Mouse (Mus musculus) kidney, adult 8-10 months (tissue): ENCODE data around the gene Myo15b.

ENCODE experiments used
- DNase-seq, 2 experiments: peaks; one replicate each; pipeline ENCODE4 v3.0.0; 2022

Myo15b gene

DNA sequence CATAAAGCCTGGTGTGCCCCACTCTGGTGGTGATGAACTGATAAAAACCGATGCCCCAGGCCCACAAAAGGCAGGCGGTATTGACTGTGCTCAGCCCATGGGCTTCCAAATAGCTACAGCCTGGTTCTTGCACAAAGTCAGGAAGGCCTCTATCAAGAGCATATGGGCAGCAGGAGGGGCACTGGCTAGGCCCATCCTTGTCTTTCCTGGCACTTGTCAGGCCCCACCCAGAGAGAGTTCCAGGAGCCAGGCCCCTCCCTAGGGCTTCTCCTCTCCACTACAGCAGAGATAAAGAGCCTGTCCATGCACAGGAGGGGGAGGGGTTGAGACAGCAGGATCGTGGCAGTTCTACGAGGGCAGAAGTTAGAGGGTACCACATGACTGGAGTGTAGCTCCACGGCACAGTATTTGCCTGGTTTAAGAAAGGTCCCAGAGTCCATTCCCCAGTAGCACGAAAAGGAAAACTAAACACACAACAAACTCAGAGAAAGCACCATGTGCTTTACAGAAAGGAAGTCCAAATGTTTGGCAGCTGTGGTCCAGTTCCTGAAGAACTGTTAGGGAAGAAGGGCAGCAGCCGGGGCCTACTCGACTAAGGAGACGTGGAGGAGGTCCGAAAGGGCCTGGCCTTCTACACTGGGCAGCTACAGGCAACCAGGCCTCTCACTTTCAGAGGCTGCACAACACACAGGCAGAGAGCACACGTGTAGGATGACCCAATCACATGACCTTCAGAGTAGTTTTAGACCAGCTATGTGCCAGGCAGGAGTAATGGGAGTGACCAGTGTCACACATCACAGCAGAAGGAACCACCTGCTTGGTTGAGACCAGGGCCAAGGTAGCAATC lies 45.4 kb downstream of the Myo15b start:
- no peak for DNase-seq

DNA sequence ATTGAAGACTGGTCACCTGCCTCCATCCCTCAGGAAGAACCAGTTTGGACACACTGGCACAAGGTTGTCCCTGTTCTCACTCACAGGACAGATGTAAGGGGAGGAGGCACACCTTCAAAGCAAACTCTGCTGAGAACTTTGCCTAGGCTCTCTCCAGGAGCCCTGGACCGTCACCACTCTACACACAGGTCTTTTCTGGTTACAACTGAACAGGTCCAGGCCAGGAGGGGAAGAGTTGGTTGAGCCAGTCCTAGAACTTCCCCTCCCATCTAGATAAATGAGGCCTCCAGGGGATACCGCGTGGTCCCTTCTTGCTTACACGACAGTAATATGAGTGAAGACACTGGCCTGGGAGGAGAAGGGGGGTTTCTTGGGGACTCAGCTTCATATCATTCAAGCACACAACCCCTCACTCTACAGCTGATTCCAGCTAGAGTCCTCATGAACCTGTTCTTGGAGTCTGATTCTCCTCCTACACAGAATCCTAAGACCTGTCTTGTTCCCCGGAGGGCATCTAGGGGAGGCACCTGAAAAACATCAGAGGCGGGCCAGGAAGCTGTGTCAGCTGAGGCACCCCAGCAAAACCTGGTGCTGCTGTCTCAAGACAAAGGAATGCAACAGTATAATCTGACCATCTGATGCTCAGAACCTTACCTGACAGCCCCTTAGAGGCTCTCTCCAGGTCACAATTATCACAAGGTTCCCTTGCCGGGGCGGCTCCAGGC lies 46.2 kb downstream of the Myo15b start:
- DNase-seq = no peak

DNA sequence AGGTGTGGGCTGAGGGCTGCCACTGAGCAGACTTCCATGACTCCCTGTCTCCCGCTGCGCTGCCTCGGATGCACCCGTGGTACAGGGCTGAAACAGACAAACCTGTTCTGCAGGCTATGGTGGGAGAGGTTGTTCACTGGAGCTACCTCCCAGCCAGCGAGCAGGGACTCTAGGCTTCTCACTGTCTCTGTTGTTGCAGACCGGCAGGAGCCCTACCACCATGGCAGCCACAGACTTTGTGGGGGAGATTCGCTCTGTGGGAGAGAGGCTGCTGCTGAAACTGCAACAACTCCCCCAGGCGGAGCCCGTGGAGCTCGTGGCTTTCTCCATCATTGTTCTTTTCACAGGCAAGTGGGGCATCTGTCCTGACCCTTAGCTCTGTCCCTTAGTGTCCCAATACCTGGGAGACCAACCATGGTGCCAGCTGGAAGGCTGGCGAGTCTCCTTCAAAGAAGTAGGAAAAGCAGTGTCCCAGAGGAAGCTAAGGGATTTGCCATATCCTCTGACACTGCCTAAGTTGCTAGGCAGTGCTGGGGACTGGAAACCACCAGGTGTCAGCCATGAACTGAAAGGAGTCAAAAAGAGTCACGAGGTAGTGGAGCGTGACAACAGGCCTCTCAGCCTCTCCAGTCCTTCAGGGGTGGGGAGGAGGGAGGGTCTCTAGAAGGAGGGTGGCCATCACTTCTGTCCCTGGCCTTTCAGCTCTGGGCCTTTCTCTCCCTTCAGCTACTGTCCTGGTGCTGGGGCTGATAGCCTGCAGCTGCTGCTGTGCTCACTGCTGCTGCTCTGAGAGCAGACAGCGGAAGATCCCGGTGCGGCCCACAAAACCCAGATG lies 47.0 kb downstream of the Myo15b start:
- no peak for DNase-seq

DNA sequence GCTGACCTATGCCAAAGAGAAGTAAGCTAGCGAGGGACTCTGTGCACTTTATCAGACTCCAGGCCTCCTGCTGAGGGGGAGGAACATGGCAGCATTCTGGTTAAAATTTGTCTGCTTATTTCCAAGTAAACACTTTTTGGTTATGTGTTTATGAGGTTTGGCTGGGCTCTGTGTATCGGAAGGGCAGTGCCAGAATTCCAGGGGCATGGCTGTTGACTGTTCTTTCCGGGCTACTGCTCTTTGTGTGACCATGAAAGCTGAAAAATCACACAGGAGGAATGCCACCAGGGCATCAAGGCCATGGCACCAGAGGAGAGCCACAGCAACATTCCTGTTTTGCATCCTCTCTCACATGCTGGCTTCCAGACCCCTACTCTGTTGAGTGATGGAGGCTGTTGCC lies 47.9 kb downstream of the Myo15b start:
- DNase-seq = peak; percentile 71 to 74

GRCm38 (mm10) chr11:115906521-115906920 lies 48.3 kb downstream of the Myo15b start:
- peak in 1 of 2 experiments; percentile 56 for DNase-seq

- DNase-seq = no peak
These were observed 52.9 kb downstream of the Myo15b start for GRCm38 (mm10) chr11:115911134-115911561.

DNA sequence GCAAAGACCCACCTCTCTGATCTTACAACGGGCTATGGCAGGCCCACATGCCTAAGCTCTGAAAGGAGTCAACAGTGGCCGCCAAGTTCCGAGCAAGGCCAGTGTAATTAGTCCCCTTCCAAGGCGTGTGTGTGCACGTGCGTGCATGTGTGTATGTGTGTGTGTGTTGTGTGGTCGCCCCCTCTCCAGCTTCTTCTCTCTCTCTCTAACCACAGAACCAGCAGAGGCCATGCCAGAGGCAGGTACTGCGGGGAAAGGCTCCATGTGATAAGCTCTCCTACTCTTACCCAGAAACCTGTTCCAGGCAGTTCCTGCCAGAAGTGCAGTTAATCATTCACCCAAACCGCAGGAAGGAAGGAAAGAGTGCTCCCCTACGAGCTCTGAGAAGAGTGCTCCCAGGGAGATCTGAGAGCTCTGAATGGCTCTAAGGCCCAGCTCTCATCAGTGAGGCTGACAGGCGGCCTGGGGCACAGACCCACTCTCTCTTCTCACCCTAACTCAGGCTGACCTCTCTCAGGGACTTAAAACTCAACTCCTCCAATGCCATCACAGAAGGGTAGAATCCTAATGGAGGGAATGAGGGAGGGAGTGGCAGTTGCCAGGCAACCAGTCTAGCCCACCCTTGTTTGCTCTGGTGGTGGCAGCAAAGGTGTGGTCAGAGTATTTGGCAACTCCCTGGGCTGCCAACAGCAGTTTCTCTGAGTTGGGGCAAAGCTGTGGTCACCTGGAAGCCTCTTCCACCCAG lies 53.6 kb downstream of the Myo15b start, which contains the start of gene Smim6:
TSS of gene Smim6 (plus strand) at position 386 of the 745 bp plus-strand sequence.
- peak; percentile 82 to 89 for DNase-seq

- no peak for DNase-seq
These were observed 58.4 kb downstream of the Myo15b start for GRCm38 (mm10) chr11:115916579-115916978.

- DNase-seq = no peak
These were observed 60.4 kb downstream of the Myo15b start for GRCm38 (mm10) chr11:115918637-115919036.

GRCm38 (mm10) chr11:115919073-115919472 lies 60.9 kb downstream of the Myo15b start:
- DNase-seq = no peak

GRCm38 (mm10) chr11:115920110-115920818 lies 62.1 kb downstream of the Myo15b start:
- peak; percentile 44 to 81 for DNase-seq

- DNase-seq = no peak
These were observed 63.8 kb downstream of the Myo15b start for GRCm38 (mm10) chr11:115921986-115922385.

GRCm38 (mm10) chr11:115929031-115929430 lies 70.8 kb downstream of the Myo15b start:
- DNase-seq = no peak

- no peak for DNase-seq
These were observed 71.6 kb downstream of the Myo15b start for GRCm38 (mm10) chr11:115929818-115930217.

DNA sequence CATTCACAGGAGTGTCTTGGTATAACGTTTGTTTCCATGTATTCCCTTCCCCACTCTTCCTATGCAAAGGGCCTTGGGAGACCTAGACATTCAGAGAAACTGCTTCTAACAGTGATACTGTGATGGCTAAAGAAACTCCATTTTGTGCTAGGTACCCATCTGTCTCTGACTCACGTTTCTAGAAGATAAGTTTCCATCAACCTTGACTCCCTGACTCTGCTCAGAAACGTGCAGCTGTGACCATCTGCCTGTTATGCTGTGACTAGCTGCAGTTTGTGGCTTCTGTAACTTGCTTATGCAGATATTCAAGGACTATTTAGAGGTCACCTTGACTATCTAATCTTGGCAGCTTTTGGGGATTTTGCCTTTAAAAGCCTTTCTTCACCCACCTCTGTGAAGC lies 73.0 kb downstream of the Myo15b start:
- DNase-seq = no peak

- peak; percentile 98 for DNase-seq
These were observed 75.0 kb downstream of the Myo15b start, which contains the start of the genes Sap30bp and Recql5 for GRCm38 (mm10) chr11:115933108-115933746. TSS of gene Sap30bp (plus strand) at chr11:115933282. TSS of gene Recql5 (minus strand) at chr11:115933477.

GRCm38 (mm10) chr11:115933747-115934110 lies 75.5 kb downstream of the Myo15b start:
- no peak for DNase-seq

GRCm38 (mm10) chr11:115939690-115940329 lies 81.6 kb downstream of the Myo15b start:
- DNase-seq = peak; percentile 51 to 81

GRCm38 (mm10) chr11:115941980-115942379 lies 83.8 kb downstream of the Myo15b start:
- DNase-seq = no peak
